Mouse (Mus musculus) liver, embryonic 14.5 days (tissue): ENCODE results near the gene Upk1a.

ENCODE experiments used
- CTCF ChIP-seq: IDR thresholded peaks from 2 replicates; pipeline ENCODE4 v1.5.1; 2016; ENCODE audit warnings: antibody characterized with exemption, low read depth, control low read depth
- EP300 ChIP-seq: IDR thresholded peaks from 2 replicates; pipeline ENCODE4 v1.6.1; 2016; ENCODE audit warnings: antibody characterized with exemption, low read depth

- no peak for TF ChIP-seq CTCF
- no peak for TF ChIP-seq EP300
These were observed 21.6 kb downstream of the Upk1a start for GRCm38 (mm10) chr7:30590927-30591604.
